Mouse (Mus musculus) ovary, postnatal 36 days (tissue): ENCODE measurements around the gene C1ql1.

Experiments
- DNase-seq: peaks from one replicate; pipeline ENCODE4 v3.0.0; 2022; ENCODE audit warnings: low spot score, mixed read lengths

The C1ql1 gene

GRCm38 (mm10) chr11:102901199-102901598, 45.3 kb downstream of the C1ql1 start:
- no peak for DNase-seq

GRCm38 (mm10) chr11:102900763-102901162, 45.7 kb downstream of the C1ql1 start, which contains the start of gene Gfap:
Gene Gfap (minus strand): TSS chr11:102900912.
- DNase-seq = peak; percentile 73

GRCm38 (mm10) chr11:102898408-102898807, 48.1 kb downstream of the C1ql1 start:
- DNase-seq = no peak

GRCm38 (mm10) chr11:102896641-102897040, 49.8 kb downstream of the C1ql1 start:
- DNase-seq = no peak

GRCm38 (mm10) chr11:102895779-102896178, 50.7 kb downstream of the C1ql1 start:
- DNase-seq = no peak

- DNase-seq = no peak
Observed at GRCm38 (mm10) chr11:102894716-102895115, 51.8 kb downstream of the C1ql1 start.

- DNase-seq = peak; percentile 80
Observed at GRCm38 (mm10) chr11:102893015-102893651, 53.4 kb downstream of the C1ql1 start.

- DNase-seq = no peak
Observed at GRCm38 (mm10) chr11:102890096-102890495, 56.4 kb downstream of the C1ql1 start.
